Mouse (Mus musculus) common myeloid progenitor, adult 5-6 weeks (primary cell): ENCODE measurements around the gene Klhl41. TPM values are rescaled to one million over a fixed set of nuclear protein-coding genes. Genes with fewer than 3 reads are reported as not detected.
A peak's percentile ranks its signal among the peaks of the same experiment; 100 is the strongest.
"Not testable (repeated sequence)": the region's sequence is repeated elsewhere in the genome, so short reads cannot be mapped to it uniquely, and the experiment has no call there.

Experiments
- ATAC-seq: replicated peaks from 2 replicates; pipeline ENCODE4 v1.8.0; 2016; ENCODE audit warnings: low read depth, mild to moderate bottlenecking, moderate TSS enrichment, inconsistent platforms; ENCODE audit not compliant: poor library complexity, severe bottlenecking
- total RNA-seq: library from RNA; stranded (forward); fragments of 200-1000, 187-1606 nt; gene quantifications from 2 replicates; pipeline ENCODE4 v1.2.3, GENCODE M21; 2017

Gene Klhl41
- total RNA-seq, result not detected in 2 replicates

- no peak for ATAC-seq
These were observed at the start of gene Klhl41 for GRCm38 (mm10) chr2:69669853-69670252. Gene Klhl41 (plus strand): TSS chr2:69670120.

- ATAC-seq, result no peak
These were observed 40.7 kb upstream of the Klhl41 start for GRCm38 (mm10) chr2:69629215-69629614.

- ATAC-seq, result no peak
These were observed 40.0 kb upstream of the Klhl41 start for GRCm38 (mm10) chr2:69629914-69630313.

GRCm38 (mm10) chr2:69630792-69631191, 39.1 kb upstream of the Klhl41 start:
- ATAC-seq, result no peak

GRCm38 (mm10) chr2:69631449-69631848, 38.5 kb upstream of the Klhl41 start:
- no peak; the same call in 1 of the 2 replicates for ATAC-seq

- ATAC-seq, result peak; percentile 94
These were observed 34.7 kb upstream of the Klhl41 start for GRCm38 (mm10) chr2:69635064-69635701.

GRCm38 (mm10) chr2:69635807-69636206, 34.1 kb upstream of the Klhl41 start:
- peak; percentile 57; the same call in 1 of the 2 replicates for ATAC-seq

- ATAC-seq, result not testable (repeated sequence)
These were observed 31.9 kb upstream of the Klhl41 start for GRCm38 (mm10) chr2:69637989-69638388.

- ATAC-seq, result no peak
These were observed 29.8 kb upstream of the Klhl41 start for GRCm38 (mm10) chr2:69640100-69640499.

- ATAC-seq, result no peak
These were observed 24.8 kb upstream of the Klhl41 start for GRCm38 (mm10) chr2:69644968-69645617.

- ATAC-seq, result peak; percentile 98
These were observed 23.0 kb upstream of the Klhl41 start, which contains the start of gene Bbs5 for GRCm38 (mm10) chr2:69646726-69647490. Gene Bbs5 (plus strand): TSS chr2:69647171.

GRCm38 (mm10) chr2:69649716-69650115, 20.2 kb upstream of the Klhl41 start:
- no peak for ATAC-seq

- no peak for ATAC-seq
These were observed 10.6 kb upstream of the Klhl41 start for GRCm38 (mm10) chr2:69659326-69659725.

- peak; percentile 39; the same call in 1 of the 2 replicates for ATAC-seq
These were observed 6.0 kb upstream of the Klhl41 start for GRCm38 (mm10) chr2:69663827-69664476.

- ATAC-seq, result no peak
These were observed 2.3 kb upstream of the Klhl41 start for GRCm38 (mm10) chr2:69667656-69668055.

- ATAC-seq, result no peak
These were observed 1.5 kb upstream of the Klhl41 start for GRCm38 (mm10) chr2:69668414-69668813.

GRCm38 (mm10) chr2:69673723-69674122, 3.8 kb downstream of the Klhl41 start:
- no peak for ATAC-seq

GRCm38 (mm10) chr2:69675266-69675665, 5.3 kb downstream of the Klhl41 start:
- ATAC-seq, result no peak

- ATAC-seq, result no peak
These were observed 6.8 kb downstream of the Klhl41 start for GRCm38 (mm10) chr2:69676713-69677112.

- ATAC-seq, result not testable (repeated sequence)
These were observed 7.3 kb downstream of the Klhl41 start for GRCm38 (mm10) chr2:69677215-69677614.
